Mouse (Mus musculus) myocyte (in vitro differentiated cells): ENCODE measurements at regions not wholly inside any gene's neighbourhood (a gene's known extent, or its start where the extent isn't known, plus 50 kb on each side); places are given as distances from the start of the nearest gene placed in this dataset.

Experiments
- CEBPB ChIP-seq: IDR thresholded peaks from 2 replicates; pipeline ENCODE4 v1.6.1; 2011; ENCODE audit warnings: mild to moderate bottlenecking, moderate library complexity; ENCODE audit not compliant: poor library complexity, insufficient read depth, severe bottlenecking
- MAX ChIP-seq: IDR thresholded peaks from one replicate; pipeline ENCODE4 v1.6.1; 2011; ENCODE audit warnings: low read depth, mild to moderate bottlenecking, control low read depth
- MYOD1 ChIP-seq, 3 experiments: IDR thresholded peaks; one replicate each; pipeline ENCODE4 v1.6.1; 2011; ENCODE audit warnings: control low read depth in 2 of 3, low read depth in 2 of 3, mild to moderate bottlenecking in 2 of 3, moderate library complexity in 1 of 3; ENCODE audit not compliant: insufficient read length in 2 of 3, control insufficient read depth in 1 of 3
- POLR2A ChIP-seq: IDR thresholded peaks from one replicate; pipeline ENCODE4 v1.6.1; 2011; ENCODE audit warnings: low read depth, mild to moderate bottlenecking, control low read depth, moderate library complexity; ENCODE audit not compliant: insufficient read length
- POLR2AphosphoS2 ChIP-seq: IDR thresholded peaks from one replicate; pipeline ENCODE4 v1.6.1; 2011; ENCODE audit warnings: low read depth, control low read depth; ENCODE audit not compliant: insufficient read length
- TCF12 ChIP-seq: IDR thresholded peaks from one replicate; pipeline ENCODE4 v1.6.1; 2011; ENCODE audit warnings: mild to moderate bottlenecking, control low read depth; ENCODE audit not compliant: poor library complexity, insufficient read depth, severe bottlenecking

- TF ChIP-seq POLR2A (no peak), MYOD1 (IDR thresholded peaks at IDR 0.05; ENCODE audit: control insufficient read depth in 1 of 3, insufficient read length in 2 of 3, low read depth in 2 of 3) (no peak), POLR2AphosphoS2 (no peak), TCF12 (no peak), CEBPB (no peak), MAX (no peak)
Measured at GRCm38 (mm10) chr1:51686759-51687158, 208.5 kb upstream of the Nabp1 start.
